Mouse (Mus musculus): Measurements from ENCODE around the gene Naa15. TPM values are rescaled to one million over a fixed set of nuclear protein-coding genes. Genes with fewer than 3 reads are reported as not detected.

Naa15 gene
- polyA plus RNA-seq, 1 experiment, result 6.7 TPM

- Histone ChIP-seq H3K36me3 (ENCODE audit: control insufficient read depth, insufficient read depth, low read length) (no peaks in the 10 kb centered on the region), H3K4me3 (ENCODE audit: control insufficient read depth, insufficient read depth, low read length) (no peak overlapping the region), H3K27ac (ENCODE audit: control insufficient read depth, insufficient read depth, low read length) (no peak overlapping the region), H3K4me1 (replicated peaks; ENCODE audit: control insufficient read depth, insufficient read depth, low read length) (peaks cover 3% of the 10 kb centered on the region), H3K27me3 (ENCODE audit: control insufficient read depth, insufficient read depth, low read length) (no peaks in the 10 kb centered on the region)
- WGBS, result 83% methylated on average over 5 of the region's 5 CpGs
- TF ChIP-seq CTCF (IDR thresholded peaks at IDR 0.05; ENCODE audit: borderline replicate concordance, control insufficient read depth, extremely low read depth, insufficient read depth, low read length, poor library complexity) (no peak), POLR2A (IDR thresholded peaks at IDR 0.05; ENCODE audit: control insufficient read depth, extremely low read depth, insufficient read depth, low read length, poor library complexity) (no peak)
- DNase-seq, result no peak
These were observed 41.4 kb upstream of the Naa15 start for GRCm38 (mm10) chr3:51373544-51373943.

GRCm38 (mm10) chr3:51375307-51376265 lies 39.4 kb upstream of the Naa15 start:
- no peak overlapping the region for H3K4me3 ChIP-seq (ENCODE audit: control insufficient read depth, insufficient read depth, low read length)
- TF ChIP-seq POLR2A (IDR thresholded peaks at IDR 0.05; ENCODE audit: control insufficient read depth, extremely low read depth, insufficient read depth, low read length, poor library complexity) (no peak), CTCF (IDR thresholded peaks at IDR 0.05; ENCODE audit: borderline replicate concordance, control insufficient read depth, extremely low read depth, insufficient read depth, low read length, poor library complexity) (no peak)
- peaks cover 6% of the 10 kb centered on the region for H3K4me1 ChIP-seq (replicated peaks; ENCODE audit: control insufficient read depth, insufficient read depth, low read length)
- H3K36me3 ChIP-seq (ENCODE audit: control insufficient read depth, insufficient read depth, low read length), result no peaks in the 10 kb centered on the region
- no peak overlapping the region for H3K27ac ChIP-seq (ENCODE audit: control insufficient read depth, insufficient read depth, low read length)
- DNase-seq, result peak; percentile 58
- no peaks in the 10 kb centered on the region for H3K27me3 ChIP-seq (ENCODE audit: control insufficient read depth, insufficient read depth, low read length)
- WGBS, result 87% methylated on average over 19 of the region's 19 CpGs

- 30% methylated on average over 31 of the region's 31 CpGs for WGBS
- peak; percentile 32 for DNase-seq
- 0 out of 2 replicates have a peak overlapping the region, but pooled peaks have one; percentile 2 for H3K27ac ChIP-seq (ENCODE audit: control insufficient read depth, insufficient read depth, low read length)
These were observed 36.9 kb upstream of the Naa15 start for GRCm38 (mm10) chr3:51377878-51378664.

GRCm38 (mm10) chr3:51378665-51378946 lies 36.3 kb upstream of the Naa15 start:
- 84% methylated on average over 3 of the region's 3 CpGs for WGBS
- Histone ChIP-seq H3K27me3 (ENCODE audit: control insufficient read depth, insufficient read depth, low read length) (no peaks in the 10 kb centered on the region), H3K27ac (ENCODE audit: control insufficient read depth, insufficient read depth, low read length) (no peak overlapping the region; the same call in 1 of the 2 replicates), H3K4me1 (replicated peaks; ENCODE audit: control insufficient read depth, insufficient read depth, low read length) (peaks cover 6% of the 10 kb centered on the region), H3K36me3 (ENCODE audit: control insufficient read depth, insufficient read depth, low read length) (no peaks in the 10 kb centered on the region), H3K4me3 (ENCODE audit: control insufficient read depth, insufficient read depth, low read length) (peak overlapping the region; percentile 40)
- DNase-seq, result no peak
- TF ChIP-seq POLR2A (IDR thresholded peaks at IDR 0.05; ENCODE audit: control insufficient read depth, extremely low read depth, insufficient read depth, low read length, poor library complexity), result no peak

More at GRCm38 (mm10) chr3:51377878-51378664, 36.9 kb upstream of the Naa15 start:
- Histone ChIP-seq H3K4me3 (ENCODE audit: control insufficient read depth, insufficient read depth, low read length) (peak overlapping the region; percentile 40), H3K27me3 (ENCODE audit: control insufficient read depth, insufficient read depth, low read length) (no peaks in the 10 kb centered on the region), H3K36me3 (ENCODE audit: control insufficient read depth, insufficient read depth, low read length) (no peaks in the 10 kb centered on the region), H3K4me1 (replicated peaks; ENCODE audit: control insufficient read depth, insufficient read depth, low read length) (peaks cover 6% of the 10 kb centered on the region)
- TF ChIP-seq CTCF (IDR thresholded peaks at IDR 0.05; ENCODE audit: borderline replicate concordance, control insufficient read depth, extremely low read depth, insufficient read depth, low read length, poor library complexity) (no peak), POLR2A (IDR thresholded peaks at IDR 0.05; ENCODE audit: control insufficient read depth, extremely low read depth, insufficient read depth, low read length, poor library complexity) (no peak)

- H3K27ac ChIP-seq (ENCODE audit: control insufficient read depth, insufficient read depth, low read length), result no peak overlapping the region
- 97% methylated on average over 5 of the region's 5 CpGs for WGBS
- no peak for DNase-seq
These were observed 34.9 kb upstream of the Naa15 start for GRCm38 (mm10) chr3:51379786-51380659.

GRCm38 (mm10) chr3:51380660-51381014 lies 34.3 kb upstream of the Naa15 start:
- H3K4me1 ChIP-seq (replicated peaks; ENCODE audit: control insufficient read depth, insufficient read depth, low read length), result peaks cover 6% of the 10 kb centered on the region
- no peaks in the 10 kb centered on the region for H3K36me3 ChIP-seq (ENCODE audit: control insufficient read depth, insufficient read depth, low read length)
- TF ChIP-seq POLR2A (IDR thresholded peaks at IDR 0.05; ENCODE audit: control insufficient read depth, extremely low read depth, insufficient read depth, low read length, poor library complexity) (no peak), CTCF (IDR thresholded peaks at IDR 0.05; ENCODE audit: borderline replicate concordance, control insufficient read depth, extremely low read depth, insufficient read depth, low read length, poor library complexity) (no peak)
- no peaks in the 10 kb centered on the region for H3K27me3 ChIP-seq (ENCODE audit: control insufficient read depth, insufficient read depth, low read length)
- WGBS, result 81% methylated on average over 4 of the region's 5 CpGs
- DNase-seq, result no peak
- H3K4me3 ChIP-seq (ENCODE audit: control insufficient read depth, insufficient read depth, low read length), result no peak overlapping the region
- H3K27ac ChIP-seq (ENCODE audit: control insufficient read depth, insufficient read depth, low read length), result no peak overlapping the region

More at GRCm38 (mm10) chr3:51379786-51380659, 34.9 kb upstream of the Naa15 start:
- TF ChIP-seq POLR2A (IDR thresholded peaks at IDR 0.05; ENCODE audit: control insufficient read depth, extremely low read depth, insufficient read depth, low read length, poor library complexity) (no peak), CTCF (IDR thresholded peaks at IDR 0.05; ENCODE audit: borderline replicate concordance, control insufficient read depth, extremely low read depth, insufficient read depth, low read length, poor library complexity) (no peak)
- Histone ChIP-seq H3K4me1 (replicated peaks; ENCODE audit: control insufficient read depth, insufficient read depth, low read length) (peaks cover 6% of the 10 kb centered on the region), H3K27me3 (ENCODE audit: control insufficient read depth, insufficient read depth, low read length) (no peaks in the 10 kb centered on the region), H3K4me3 (ENCODE audit: control insufficient read depth, insufficient read depth, low read length) (no peak overlapping the region), H3K36me3 (ENCODE audit: control insufficient read depth, insufficient read depth, low read length) (no peaks in the 10 kb centered on the region)

Measured in thymus, adult 2 months (tissue).